Mouse (Mus musculus) liver, embryonic 14.5 days (tissue): ENCODE measurements around the gene Phf10.

Experiments
- CTCF ChIP-seq: IDR thresholded peaks from 2 replicates; pipeline ENCODE4 v1.5.1; 2016; ENCODE audit warnings: antibody characterized with exemption, low read depth, control low read depth
- EP300 ChIP-seq: IDR thresholded peaks from 2 replicates; pipeline ENCODE4 v1.6.1; 2016; ENCODE audit warnings: antibody characterized with exemption, low read depth

DNA sequence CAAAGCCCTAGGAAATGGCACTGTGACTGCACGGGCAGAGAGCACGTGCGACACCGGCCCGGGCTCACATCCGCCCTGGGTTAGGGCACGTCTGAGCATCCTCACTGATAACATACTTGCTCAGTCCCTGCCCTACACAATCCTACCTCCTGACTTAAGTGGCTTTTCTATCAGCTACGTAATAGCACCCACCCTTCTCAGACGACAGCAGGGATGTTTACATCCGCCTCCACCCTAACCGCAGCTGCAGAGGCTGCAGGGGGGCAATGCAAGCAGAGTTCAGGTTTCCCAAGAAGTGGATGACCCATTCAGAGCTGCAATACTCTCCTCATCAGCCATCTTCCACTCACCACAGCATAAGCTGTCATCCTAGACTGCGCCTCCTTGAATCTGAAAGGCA is 53.9 kb downstream of the Phf10 start:
- TF ChIP-seq CTCF = no peak
- TF ChIP-seq EP300 = no peak
